Mouse (Mus musculus) spleen, postnatal 10 days (tissue): ENCODE measurements around the gene Tpgs1.

Source experiments
- DNase-seq, 2 experiments: peaks; one replicate each; pipeline ENCODE4 v3.0.0; 2021 to 2022; ENCODE audit warnings: low spot score in 2 of 2

The Tpgs1 gene

DNA sequence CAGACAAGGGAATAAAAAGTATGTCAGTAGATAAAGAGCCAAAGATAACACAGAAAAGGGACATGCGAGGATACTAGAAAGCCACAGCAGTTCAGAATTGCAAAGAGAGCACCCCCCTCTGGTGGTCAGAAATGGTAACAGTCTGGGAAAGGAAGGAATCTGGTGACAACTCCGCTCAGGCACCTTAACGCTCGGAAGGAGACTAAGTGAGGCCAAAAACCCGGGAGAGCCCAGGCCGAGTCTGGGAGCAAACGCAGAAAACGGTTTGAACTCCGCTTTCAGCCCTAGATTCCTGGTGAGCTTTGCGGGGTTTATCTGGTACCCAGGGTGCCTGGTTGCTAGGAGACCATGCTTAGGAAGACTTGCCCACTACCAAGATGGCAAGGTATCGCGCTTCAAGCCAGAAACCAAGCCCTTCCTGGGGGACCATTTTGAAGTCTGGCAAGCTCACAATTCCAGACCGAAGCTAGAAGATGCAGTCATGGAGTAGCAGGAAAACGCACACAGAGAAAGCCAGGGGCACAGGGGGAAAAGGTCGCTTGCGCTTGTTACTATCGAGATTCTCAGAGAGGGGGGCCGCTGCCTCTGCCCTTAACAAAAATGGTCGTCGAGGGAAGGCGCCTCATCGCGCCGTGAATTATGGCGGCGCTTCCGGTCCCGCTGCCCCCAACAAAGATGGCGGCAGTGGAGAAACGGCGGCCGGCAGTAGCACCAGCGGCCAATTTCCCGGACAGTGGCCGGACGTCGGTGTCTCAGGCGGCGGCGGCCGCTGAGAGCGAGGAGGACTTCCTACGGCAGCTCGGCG, at the start of gene Tpgs1:
TSS of gene Tpgs1 (plus strand) at position 599 of the 805 bp plus-strand sequence.
- DNase-seq: peak; percentile 87 to 89

DNA sequence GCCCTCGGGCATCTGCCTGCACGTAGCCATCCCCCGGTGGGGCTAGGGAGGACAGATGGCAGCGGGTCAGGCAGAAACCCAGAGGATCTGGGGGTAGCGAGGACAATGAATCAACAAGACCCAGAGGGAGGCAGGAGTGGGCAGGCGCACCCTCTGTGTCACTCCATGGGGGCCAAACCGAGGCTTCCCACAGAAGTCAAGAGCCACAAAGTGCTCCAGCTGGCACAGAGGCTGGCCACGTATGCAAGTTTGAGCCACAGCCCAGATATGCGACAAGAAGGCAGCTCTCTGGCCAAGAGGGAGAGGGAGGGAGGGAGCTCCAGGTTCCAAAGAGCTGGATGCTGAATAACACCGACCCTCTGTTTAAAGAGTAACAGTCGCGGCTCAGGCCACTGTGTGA, 45.2 kb upstream of the Tpgs1 start:
- no peak for DNase-seq

DNA sequence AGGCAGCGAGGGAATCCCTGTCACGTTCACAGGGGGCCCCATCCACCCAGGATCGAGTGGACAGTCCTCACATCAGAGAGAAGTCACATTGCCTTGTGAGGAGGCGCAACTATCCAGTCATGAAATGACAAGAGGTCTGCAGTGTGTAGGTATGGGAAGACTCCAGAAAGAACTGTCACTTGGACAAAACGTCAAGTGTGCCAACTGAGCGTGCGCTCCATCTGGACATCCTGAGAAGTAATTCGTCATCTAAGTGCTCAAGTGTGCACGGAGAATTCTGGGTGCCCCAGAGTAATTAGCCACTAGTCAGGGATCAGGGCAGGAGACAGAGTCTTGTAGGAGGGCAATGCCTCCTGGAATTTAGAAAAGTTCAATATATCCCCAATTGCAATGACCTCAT, 43.8 kb upstream of the Tpgs1 start:
- DNase-seq: no peak

DNA sequence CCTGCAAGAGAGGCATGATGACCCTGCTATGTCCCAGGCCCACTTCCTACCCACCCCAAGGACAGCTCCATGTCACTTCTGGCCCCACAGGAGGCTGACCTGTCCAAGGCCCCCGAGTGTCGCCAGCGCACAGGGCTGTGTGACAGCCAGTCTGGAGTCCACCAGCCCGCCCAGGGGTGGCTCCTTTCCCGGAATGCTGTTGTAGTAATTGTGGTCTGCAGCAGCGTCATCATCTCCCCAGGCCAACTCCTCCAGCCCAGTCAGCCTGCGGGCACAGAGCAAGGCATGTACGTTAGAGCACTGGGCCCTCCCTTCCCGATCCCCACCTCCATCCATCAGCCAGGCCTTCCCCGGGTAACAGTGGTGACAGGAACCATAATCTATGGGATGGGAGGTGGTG, 43.0 kb upstream of the Tpgs1 start:
- DNase-seq: no peak

DNA sequence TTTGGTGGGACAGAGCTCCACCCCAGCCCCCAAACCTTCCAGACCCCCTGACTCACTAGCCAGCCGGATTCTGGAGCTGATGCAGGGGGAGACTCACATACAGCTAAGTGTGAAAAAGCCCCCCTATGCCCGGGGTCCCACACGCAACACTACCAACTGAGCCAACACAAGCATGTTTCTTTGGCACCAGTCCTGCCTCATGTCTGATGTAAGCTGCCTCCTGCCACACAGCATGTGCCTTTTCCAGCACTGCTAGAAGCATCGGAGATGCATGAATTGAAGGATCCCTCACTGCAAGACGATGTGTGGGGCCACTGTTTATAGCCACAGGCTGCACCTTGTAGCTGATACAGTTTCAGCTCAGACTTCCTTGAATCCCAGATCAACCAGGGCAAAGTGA, 40.8 kb upstream of the Tpgs1 start:
- DNase-seq: no peak

DNA sequence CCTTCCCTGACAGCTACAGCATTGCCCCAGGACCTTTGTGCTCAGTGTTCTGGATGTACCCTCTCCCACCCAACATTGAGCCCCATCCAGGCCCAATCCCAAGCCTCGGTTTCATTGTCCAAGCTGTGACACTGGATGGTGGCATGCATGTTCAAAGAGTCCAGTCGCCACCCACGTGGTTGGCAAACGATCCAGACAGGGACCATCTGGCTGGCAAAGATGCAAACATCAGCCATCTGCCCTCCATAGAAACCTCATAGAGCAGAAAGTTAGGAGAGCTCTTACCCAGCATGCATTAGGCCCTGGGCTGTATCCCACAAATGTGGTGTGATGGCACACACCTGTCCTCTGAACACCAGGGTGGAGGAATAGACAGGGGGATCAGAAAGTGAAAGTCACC, 37.7 kb upstream of the Tpgs1 start:
- DNase-seq: no peak

DNA sequence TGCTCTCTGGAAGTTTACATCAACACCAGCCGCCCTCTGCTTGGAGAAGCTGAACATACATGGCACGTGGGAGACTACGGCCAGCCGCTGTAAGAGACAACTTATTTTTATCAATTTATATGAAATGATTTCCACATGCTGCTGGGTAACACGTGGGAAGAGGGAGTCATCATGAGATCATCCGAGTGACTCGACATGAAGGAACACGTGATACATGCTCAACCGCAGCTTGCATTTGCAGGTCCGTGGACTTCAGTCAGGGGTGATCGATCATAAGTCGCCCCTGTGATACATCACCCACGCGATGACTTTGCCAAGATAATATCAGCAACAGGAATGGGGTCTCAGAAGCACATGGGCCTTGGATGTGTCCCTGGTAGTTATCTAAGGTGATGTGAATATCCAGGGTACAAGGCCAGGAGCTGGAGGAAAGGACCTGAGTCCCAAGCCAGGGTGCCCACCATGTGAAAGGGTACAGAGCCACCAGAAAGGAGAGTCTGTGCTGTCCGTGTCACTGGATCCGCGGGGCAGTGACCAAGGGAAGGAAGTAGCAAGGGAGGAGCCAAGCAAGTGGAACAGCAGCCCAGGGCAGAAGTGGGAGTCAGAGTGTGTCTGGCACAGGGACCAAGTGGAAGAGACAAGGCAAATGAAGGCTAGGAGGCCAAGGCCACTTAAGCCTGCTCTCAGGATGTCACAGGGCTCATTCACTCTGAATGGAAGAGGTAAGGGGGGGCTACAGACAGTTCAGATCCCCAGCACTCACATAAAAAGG, 36.0 kb upstream of the Tpgs1 start:
- no peak for DNase-seq

DNA sequence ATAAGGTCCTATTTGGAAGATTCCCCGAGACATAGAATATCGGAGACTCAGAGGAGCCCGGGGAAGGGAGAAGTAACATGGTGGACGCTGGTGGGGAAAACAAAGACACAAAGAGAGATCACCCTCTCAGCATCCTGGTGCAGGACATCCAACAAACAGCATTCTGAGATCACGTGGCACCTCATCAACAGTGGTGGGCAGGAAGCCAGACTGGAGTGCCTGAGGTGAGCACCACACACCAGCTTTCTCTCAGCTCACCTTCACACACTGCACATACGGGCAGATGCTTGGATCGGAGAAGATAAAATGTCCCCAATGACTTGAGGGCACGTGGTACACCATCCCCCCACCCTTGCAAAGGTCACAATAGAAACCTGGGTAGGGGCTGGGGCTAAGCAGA, 32.9 kb upstream of the Tpgs1 start:
- DNase-seq: no peak

DNA sequence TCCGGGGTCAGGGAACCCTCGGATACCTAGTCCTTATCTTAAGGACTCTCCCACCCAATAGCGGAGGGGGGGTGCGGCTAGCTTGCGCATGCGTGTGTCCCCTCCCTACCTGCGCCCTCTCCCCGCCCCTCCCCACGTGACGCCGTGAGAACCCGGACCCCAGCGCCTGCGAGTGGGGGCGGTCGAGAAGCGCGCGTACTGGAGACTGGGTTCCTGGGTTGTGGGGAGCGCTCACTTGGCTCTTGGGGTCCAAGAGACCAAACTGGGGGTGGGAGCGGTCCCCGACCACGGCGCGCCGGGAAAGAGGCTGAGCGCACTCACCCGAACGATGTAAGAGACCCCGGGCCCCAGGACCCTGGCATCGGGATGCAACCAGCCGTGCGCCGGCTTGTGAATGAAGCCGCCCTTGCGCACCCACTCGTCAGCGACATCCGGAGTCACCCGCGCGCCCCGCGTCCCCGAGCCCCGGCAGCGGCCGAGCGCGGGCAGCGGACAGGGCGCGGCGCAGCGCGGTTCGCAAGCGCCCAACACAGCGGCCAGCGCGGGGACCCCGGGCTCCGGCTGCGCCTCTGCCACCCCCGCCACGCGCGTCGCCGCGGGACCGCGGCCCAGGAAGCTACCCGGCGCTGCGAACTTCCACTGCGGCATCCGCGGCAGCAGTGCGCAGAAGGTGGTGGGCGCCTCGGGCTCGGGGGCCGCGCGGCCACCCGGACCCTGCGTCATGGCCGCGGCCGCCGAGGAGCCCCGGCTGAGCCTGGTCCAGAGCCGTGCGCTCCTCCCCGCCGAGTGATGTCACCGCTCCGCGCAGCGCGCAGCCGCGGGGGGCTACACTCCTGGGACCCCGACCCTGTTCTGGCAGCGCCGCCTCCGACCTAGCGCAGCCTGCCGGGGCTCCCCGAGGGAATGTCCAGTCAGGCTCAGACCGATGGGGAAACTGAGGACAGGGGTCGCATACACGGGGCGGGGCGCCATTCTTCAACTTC, 31.8 kb upstream of the Tpgs1 start, which contains the start of gene Shc2:
TSS of gene Shc2 (minus strand) at position 791 of the 983 bp plus-strand sequence.
- no peak for DNase-seq

DNA sequence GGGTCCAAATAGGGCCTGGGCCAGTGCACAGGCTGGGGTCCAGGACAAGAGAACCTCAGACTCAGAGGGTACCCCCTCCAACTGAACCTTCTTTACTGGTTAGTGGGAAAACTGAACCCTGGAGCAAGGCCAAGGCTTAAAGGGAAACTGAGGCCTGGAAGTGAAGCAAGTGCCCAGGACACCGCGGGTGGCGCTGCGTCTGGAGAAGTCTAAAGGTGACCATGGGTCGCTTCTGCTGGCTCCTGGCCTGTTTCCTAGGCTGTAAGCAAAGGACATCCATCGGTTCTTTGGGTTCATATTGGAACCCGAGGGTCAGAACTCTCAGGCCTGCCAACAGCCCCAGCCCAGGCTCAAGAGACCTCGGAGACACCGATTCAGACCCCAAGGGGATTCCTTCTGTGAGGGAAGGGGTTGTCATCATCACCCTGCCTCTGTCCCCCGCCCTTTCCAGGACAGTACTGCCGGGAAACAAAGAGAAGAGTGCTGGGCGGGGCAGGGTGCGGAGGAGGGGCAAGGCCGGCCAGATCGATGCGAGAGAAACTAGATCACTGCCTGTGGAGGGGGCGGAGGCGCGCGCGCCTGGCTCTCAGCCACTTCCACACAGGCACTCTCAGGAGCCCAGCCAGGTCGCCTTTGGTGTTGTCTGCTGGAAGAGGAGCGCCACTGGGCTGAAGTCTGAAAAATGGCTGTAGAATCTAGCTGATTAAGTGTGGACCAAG, 30.5 kb upstream of the Tpgs1 start:
- DNase-seq: no peak

DNA sequence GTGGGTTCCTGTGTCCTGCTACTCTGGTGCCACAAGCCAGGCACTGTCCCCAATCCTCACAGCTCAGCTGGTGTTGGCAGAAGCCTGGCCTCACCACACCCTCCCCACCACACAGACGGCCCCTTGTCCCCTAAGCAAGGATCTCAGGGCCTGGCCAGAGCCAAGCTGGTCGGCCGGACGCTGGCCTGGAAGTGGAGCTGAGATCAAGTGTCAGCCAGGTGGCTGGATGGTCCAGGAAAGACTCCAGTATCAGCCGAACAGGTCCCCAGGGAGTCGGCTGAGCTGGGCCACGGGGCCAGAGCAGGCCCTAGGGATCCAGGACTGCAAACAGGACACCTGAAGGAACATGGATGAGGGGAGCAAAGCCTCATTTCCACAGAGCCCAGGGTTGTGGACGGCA, 23.5 kb upstream of the Tpgs1 start, which contains the start of gene Odf3l2:
TSS of gene Odf3l2 (minus strand) at position 28 of the 400 bp plus-strand sequence.
- DNase-seq: no peak

DNA sequence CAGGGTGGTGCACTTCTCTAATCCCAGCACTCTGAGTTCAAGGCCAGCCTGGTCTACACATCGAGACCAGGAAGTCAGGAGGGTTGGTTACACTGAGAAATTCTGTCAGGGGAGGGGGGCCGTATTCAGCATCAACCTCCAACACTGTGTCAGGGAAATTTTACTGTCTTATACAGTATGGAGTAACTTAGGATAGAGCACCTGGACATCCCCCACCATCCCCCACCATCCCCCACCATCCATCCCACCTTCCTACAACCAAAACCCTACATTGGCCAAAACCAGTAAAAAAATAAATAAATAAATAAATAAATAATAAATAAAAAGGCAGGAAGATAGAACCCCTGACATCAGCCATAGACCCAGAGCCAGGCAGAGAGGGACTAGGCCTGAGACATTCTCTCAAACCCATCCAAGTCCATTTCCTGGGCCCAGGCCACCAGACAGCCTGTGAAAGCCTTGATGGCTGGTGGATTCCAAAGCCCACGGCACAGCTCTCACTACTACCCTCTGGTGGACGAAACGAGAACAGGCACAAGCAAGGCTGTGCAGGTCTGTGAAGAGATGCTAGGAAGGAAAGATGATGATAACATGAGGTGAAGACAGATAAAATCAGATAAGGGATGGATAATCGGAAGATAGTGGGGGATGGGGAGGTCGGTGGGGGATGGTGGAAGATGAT, 20.0 kb upstream of the Tpgs1 start:
- DNase-seq: peak; percentile 42 to 74

DNA sequence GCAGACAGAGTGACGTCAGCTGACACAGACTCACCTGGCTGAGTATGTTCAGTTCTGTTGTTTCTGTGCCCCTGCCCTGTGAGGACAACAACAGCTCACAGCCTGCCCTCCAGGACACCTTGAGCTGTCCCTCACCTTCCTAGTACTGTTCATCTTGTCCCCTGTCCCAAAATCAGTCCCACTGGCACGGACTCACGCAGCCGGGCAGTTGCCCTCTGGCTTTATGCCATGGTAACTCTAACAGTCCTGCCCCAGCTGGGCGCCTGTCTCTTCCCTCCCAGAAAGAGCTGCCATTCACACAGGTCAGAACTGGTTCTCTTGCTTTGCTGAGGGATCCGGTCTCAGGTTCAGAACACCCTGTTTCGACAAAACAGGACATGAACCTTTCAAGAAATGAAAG, 16.4 kb upstream of the Tpgs1 start:
- no peak for DNase-seq

DNA sequence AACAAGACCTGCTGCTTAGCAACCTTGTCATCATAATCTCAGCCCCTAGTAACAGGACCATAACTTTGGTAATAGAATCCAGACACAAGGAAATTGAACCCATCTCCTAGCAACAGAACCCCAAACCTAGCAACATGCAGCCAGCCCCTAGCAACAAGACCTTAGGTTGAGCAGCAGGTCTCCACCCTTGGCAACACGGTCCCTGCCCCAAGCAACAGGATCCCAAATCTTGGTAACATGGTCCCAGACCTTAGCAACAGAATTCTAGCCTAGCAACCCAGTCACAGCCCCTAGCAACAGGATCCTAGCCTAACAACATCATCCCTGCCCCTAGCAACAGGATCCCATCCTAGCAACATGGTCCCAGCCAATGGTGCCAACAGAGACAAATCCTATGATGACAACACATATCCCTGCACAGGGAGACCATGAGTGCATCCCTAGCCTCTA, 14.2 kb upstream of the Tpgs1 start:
- no peak for DNase-seq

DNA sequence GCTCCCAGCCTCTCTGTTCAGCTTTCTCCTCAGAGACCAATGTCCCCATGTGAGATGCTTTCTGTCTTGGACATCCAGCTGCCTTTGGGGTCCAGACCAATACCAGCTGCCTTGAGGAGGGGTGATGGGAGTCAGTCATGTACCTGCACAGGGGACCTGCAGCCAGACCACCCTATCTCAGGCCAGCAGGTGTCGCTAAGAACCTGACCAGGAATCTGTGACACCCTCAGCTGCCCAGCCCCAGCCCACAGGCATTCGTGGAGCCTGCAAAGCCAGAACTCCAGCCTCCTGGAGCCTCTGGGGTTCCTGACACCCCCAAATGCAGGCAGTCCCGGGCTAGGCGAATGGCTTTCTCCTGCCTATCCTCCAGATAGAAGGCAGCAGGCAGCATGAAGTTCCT, 10.3 kb upstream of the Tpgs1 start:
- DNase-seq: peak; percentile 18 to 56

DNA sequence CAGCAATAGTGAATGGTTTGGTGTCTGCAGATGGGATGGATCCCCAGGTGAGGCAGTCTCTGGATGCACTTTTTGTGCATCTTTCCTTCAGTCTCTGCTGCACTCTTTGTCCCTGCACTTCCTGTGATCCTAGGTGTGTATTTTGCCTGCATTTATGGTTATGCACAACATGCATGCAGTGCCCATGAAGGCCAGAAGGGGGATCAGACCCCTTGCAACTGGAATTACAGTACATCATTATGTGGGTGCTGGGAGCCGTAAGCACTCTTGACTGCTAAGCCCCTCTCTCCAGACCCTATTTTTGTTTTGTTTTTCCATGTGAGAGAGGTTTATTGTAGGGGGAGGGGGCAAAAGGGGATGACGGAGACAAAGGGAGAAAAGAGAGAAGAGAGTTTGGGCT, 8.9 kb upstream of the Tpgs1 start:
- DNase-seq: peak in 1 of 2 experiments; percentile 50

DNA sequence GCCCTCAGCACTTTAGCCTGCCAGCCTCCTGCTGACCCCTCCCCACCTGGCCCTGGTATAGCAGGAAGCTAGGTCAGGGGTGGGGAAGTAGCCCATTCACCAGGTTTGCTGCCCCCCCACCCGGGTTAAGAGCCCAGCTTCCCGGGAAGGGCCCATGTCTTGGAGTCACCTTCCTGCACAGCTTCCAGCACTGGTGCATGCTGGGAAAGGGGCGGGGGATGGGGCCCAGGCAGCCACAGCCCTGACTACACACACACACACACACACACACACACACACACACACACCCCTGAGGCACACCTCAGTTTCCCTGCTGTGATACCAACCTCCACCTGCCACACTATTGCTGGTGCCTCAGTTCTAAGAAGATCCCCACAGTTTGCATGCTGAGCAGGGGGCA, 7.3 kb upstream of the Tpgs1 start:
- DNase-seq: no peak

DNA sequence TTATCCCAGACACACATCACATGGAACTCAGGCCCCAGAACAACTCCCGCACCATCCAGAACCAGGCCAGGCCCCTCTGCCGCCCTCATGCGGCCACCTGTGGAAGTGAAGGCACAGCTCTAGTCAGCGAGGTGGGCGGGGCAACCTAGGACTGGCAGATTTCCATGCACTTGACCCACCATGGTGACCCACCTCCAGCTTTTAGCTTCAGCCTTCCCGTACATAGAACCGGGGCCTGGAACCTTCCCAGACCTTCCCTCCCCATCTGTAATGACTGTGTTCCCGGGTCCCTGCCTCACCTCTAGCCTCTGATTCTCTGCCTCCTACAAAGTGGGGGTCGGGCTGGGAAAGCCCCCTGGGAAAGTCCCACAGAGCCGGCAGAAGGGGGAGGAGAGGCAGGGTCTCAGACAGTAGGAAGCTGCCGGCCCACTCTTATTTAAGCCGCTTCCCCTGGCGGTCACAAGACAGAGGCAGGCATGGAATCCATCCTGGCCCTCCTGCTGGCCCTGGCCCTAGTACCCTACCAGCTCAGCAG, 5.0 kb upstream of the Tpgs1 start, which contains the start of gene Madcam1:
TSS of gene Madcam1 (plus strand) at position 429 of the 535 bp plus-strand sequence.
- DNase-seq: peak; percentile 72 to 86

DNA sequence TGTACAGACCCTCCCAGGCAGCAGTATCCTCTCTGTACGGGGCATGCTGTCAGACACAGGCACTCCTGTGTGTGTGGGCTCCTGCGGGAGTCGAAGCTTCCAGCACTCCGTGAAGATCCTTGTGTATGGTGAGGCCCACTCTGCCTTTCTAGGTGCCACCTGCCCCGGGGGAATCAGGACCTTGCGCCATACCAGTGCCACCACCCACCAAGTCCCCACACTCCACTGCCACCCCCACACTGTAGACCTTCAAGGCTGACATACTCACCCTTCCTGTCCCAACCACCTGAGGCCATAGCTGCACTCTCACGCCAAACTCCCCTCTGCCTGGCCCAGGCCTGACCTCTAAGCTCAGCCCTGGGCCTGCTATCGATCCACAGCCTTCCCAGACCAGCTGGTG, 4.1 kb upstream of the Tpgs1 start:
- DNase-seq: no peak

DNA sequence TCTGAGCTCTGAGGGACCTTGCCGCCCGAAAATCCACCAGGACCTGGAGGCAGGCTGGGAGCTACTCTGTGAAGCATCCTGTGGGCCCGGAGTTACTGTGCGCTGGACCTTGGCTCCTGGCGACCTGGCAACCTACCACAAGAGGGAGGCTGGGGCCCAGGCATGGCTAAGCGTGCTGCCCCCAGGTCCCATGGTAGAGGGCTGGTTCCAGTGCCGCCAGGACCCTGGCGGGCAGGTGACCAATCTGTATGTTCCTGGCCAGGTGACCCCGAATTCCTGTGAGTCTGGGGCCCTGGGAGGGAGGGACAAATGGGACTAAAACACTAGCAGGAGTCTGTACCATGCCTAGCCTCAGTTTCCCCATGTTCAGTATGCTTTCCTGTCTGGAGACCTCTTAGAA, 2.7 kb upstream of the Tpgs1 start:
- DNase-seq: no peak
